Mouse (Mus musculus) erythroid progenitor cell, adult 5-6 weeks (primary cell): ENCODE measurements around the gene Gzmb. TPM values are rescaled to one million over a fixed set of nuclear protein-coding genes. Genes with fewer than 3 reads are reported as not detected.

Experiments used
- total RNA-seq, 2 experiments: library from RNA; stranded (forward) in 1 of 2; stranded (reverse) in 1 of 2; fragments of 150-400 nt in 1 of 2; fragments of 186-747, 209-891 nt in 1 of 2; gene quantifications; 2 replicates each; pipeline versions ENCODE4 v1.2.3 to v1.2.4; 2015 to 2017; ENCODE audit warnings: low replicate concordance in 2 of 2

Gene Gzmb
- total RNA-seq, 2 experiments from 2014 or later: 6.3 TPM; not detected in 1

Other genes starting within 250 kb of the Gzmb start
- gene Mcpt1, start 244.3 kb downstream of the Gzmb start, total RNA-seq (2015; ENCODE audit: low replicate concordance): not detected in 2 replicates
- gene Mcpt1, start 244.3 kb downstream of the Gzmb start, total RNA-seq (2017; ENCODE audit: low replicate concordance): 1.8 TPM in 1 of 2 replicates, not detected in the other
- not detected in 2 replicates for gene Mcpt9, start 231.8 kb downstream of the Gzmb start, total RNA-seq (2015; ENCODE audit: low replicate concordance)
- not detected in 2 replicates for gene Mcpt9, start 231.8 kb downstream of the Gzmb start, total RNA-seq (2017; ENCODE audit: low replicate concordance)
- gene Mcpt2, start 220.2 kb downstream of the Gzmb start, total RNA-seq (2015; ENCODE audit: low replicate concordance): not detected in 2 replicates
- gene Mcpt2, start 220.2 kb downstream of the Gzmb start, total RNA-seq (2017; ENCODE audit: low replicate concordance): not detected in 2 replicates
- not detected in 2 replicates for gene Mcpt4, start 199.9 kb downstream of the Gzmb start, total RNA-seq (2015; ENCODE audit: low replicate concordance)
- not detected in 2 replicates for gene Mcpt4, start 199.9 kb downstream of the Gzmb start, total RNA-seq (2017; ENCODE audit: low replicate concordance)
- gene Mcpt8, start 177.0 kb downstream of the Gzmb start, total RNA-seq (2015; ENCODE audit: low replicate concordance): 169 and 180 TPM in 2 replicates
- gene Mcpt8, start 177.0 kb downstream of the Gzmb start, total RNA-seq (2017; ENCODE audit: low replicate concordance): 49.1 and 57.2 TPM in 2 replicates
- 241 and 321 TPM in 2 replicates for gene Ctsg, start 159.7 kb downstream of the Gzmb start, total RNA-seq (2015; ENCODE audit: low replicate concordance)
- gene Ctsg, start 159.7 kb downstream of the Gzmb start, total RNA-seq (2017; ENCODE audit: low replicate concordance): 119 and 142 TPM in 2 replicates
- not detected in 2 replicates for gene Gzme, start 141.6 kb downstream of the Gzmb start, total RNA-seq (2015; ENCODE audit: low replicate concordance)
- gene Gzme, start 141.6 kb downstream of the Gzmb start, total RNA-seq (2017; ENCODE audit: low replicate concordance): not detected in 2 replicates
- not detected in 2 replicates for gene Gzmd, start 129.7 kb downstream of the Gzmb start, total RNA-seq (2015; ENCODE audit: low replicate concordance)
- not detected in 2 replicates for gene Gzmd, start 129.7 kb downstream of the Gzmb start, total RNA-seq (2017; ENCODE audit: low replicate concordance)
- not detected in 2 replicates for gene Gzmg, start 102.7 kb downstream of the Gzmb start, total RNA-seq (2015; ENCODE audit: low replicate concordance)
- not detected in 2 replicates for gene Gzmg, start 102.7 kb downstream of the Gzmb start, total RNA-seq (2017; ENCODE audit: low replicate concordance)
- not detected in 2 replicates for gene Gzmn, start 87.7 kb downstream of the Gzmb start, total RNA-seq (2015; ENCODE audit: low replicate concordance)
- not detected in 2 replicates for gene Gzmn, start 87.7 kb downstream of the Gzmb start, total RNA-seq (2017; ENCODE audit: low replicate concordance)
- not detected in 2 replicates for gene Gzmf, start 50.8 kb downstream of the Gzmb start, total RNA-seq (2015; ENCODE audit: low replicate concordance)
- not detected in 2 replicates for gene Gzmf, start 50.8 kb downstream of the Gzmb start, total RNA-seq (2017; ENCODE audit: low replicate concordance)
- gene Gzmc, start 27.6 kb downstream of the Gzmb start, total RNA-seq (2015; ENCODE audit: low replicate concordance): not detected in 2 replicates
- gene Gzmc, start 27.6 kb downstream of the Gzmb start, total RNA-seq (2017; ENCODE audit: low replicate concordance): not detected in 2 replicates
- gene Atp12a, start 102.8 kb upstream of the Gzmb start, total RNA-seq (2015; ENCODE audit: low replicate concordance): not detected in 2 replicates
- gene Atp12a, start 102.8 kb upstream of the Gzmb start, total RNA-seq (2017; ENCODE audit: low replicate concordance): not detected in 2 replicates
- gene Rnf17, start 140.3 kb upstream of the Gzmb start, total RNA-seq (2015; ENCODE audit: low replicate concordance): 3.6 TPM in 1 of 2 replicates, not detected in the other
- gene Rnf17, start 140.3 kb upstream of the Gzmb start, total RNA-seq (2017; ENCODE audit: low replicate concordance): 0.91 TPM in 1 of 2 replicates, not detected in the other